Mouse (Mus musculus) left cerebral cortex, postnatal 4 days (tissue): ENCODE measurements around the gene Rnase13. TPM values are rescaled to one million over a fixed set of nuclear protein-coding genes. Genes with fewer than 3 reads are reported as not detected.

ENCODE experiments used
- DNase-seq: peaks from one replicate; pipeline ENCODE4 v3.0.0-alpha.2; 2022
- intact Hi-C: fragments of 180-260 bp; cut with DNase I; formaldehyde crosslinking; loops from one replicate; pipeline ENCODE4 v1.15.1; 2025
- total RNA-seq, 2 experiments: library from RNA; stranded (reverse); gene quantifications; 2 replicates each; pipeline ENCODE4 v1.2.3; 2021

The Rnase13 gene
- total RNA-seq, 2 experiments from 2014 or later, result not detected

GRCm38 (mm10) chr14:51884598-51885331, 37.8 kb downstream of the Rnase13 start, which contains the start of gene Mettl17:
Gene Mettl17 (plus strand): TSS chr14:51884842.
- intact Hi-C loops, result no loop called here
- DNase-seq, result peak; percentile 97

GRCm38 (mm10) chr14:51884031-51884544, 38.5 kb downstream of the Rnase13 start:
- intact Hi-C loops, result no loop called here
- no peak for DNase-seq

- intact Hi-C loops, result no loop called here
- peak; percentile 66 for DNase-seq
These were observed 39.0 kb downstream of the Rnase13 start for GRCm38 (mm10) chr14:51883527-51884030.

GRCm38 (mm10) chr14:51877517-51877916, 45.1 kb downstream of the Rnase13 start:
- intact Hi-C loops, result loop anchor here (10.0 kb wide), 1 partner anchor 773 kb away; no protein-coding TSS in a partner anchor
- no peak for DNase-seq

DNA sequence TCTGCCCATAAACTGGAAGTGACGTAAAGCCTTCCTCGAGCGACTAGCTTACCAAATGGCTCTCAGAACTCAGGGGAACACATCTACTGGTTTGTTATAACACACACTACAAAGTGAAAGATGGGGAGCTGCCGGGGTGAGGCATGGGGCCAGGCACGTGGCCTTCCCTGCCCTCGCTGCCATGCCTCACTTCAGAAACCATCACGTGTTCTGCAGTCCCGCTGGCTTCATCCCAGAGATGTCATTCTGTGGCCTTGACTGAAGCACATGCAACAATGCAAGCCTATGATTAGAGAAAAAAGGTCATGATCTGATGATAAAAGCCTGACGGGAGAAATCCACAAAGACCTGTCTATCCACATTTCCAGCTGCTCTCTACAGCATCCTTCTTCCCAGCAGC, 50.8 kb downstream of the Rnase13 start:
- DNase-seq, result no peak
- intact Hi-C loops, result loop anchor here (10.0 kb wide), 1 partner anchor 767 kb away; no protein-coding TSS in a partner anchor

Other genes starting within 250 kb of the Rnase13 start
- gene Gm17079, start 227.3 kb downstream of the Rnase13 start, total RNA-seq, result not detected
- not detected for gene Gm5800, start 205.6 kb downstream of the Rnase13 start, total RNA-seq
- not detected for gene Ang4, start 149.2 kb downstream of the Rnase13 start, total RNA-seq
- not detected for gene AY358078, start 122.7 kb downstream of the Rnase13 start, total RNA-seq
- not detected for gene Ear6, start 69.1 kb downstream of the Rnase13 start, total RNA-seq
- gene Mettl17, start 37.9 kb downstream of the Rnase13 start, total RNA-seq, result 10 to 100 TPM; 50.3 to 63.4 TPM
- 1 to 10 TPM; 4.8 to 5.4 TPM for gene Slc39a2, start 29.9 kb downstream of the Rnase13 start, total RNA-seq
- 100 to 1,000 TPM; 172 to 173 TPM for gene Ndrg2, start 8.6 kb downstream of the Rnase13 start, total RNA-seq
- not detected for gene Tppp2, start 4.3 kb downstream of the Rnase13 start, total RNA-seq
- gene Arhgef40, start 61.9 kb upstream of the Rnase13 start, total RNA-seq, result 10 to 100 TPM; 59.8 to 68.1 TPM
- under 1 TPM in 1 of 2 experiments, not detected in 1; 0.38 TPM for gene Tmem253, start 92.9 kb upstream of the Rnase13 start, total RNA-seq
- gene Zfp219, start 98.0 kb upstream of the Rnase13 start, total RNA-seq, result 10 to 100 TPM; 32.3 to 36.7 TPM
- gene Olfr221, start 119.7 kb upstream of the Rnase13 start, total RNA-seq, result not detected
- 100 to 1,000 TPM; 220 to 223 TPM for gene Hnrnpc, start 181.3 kb upstream of the Rnase13 start, total RNA-seq
- 1 to 10 TPM; 2.3 to 2.5 TPM for gene Rpgrip1, start 187.9 kb upstream of the Rnase13 start, total RNA-seq